Mouse (Mus musculus): ENCODE results near the gene Nek7.

Gene Nek7

GRCm38 (mm10) chr1:138510566-138510965 is 109.4 kb downstream of the Nek7 start:
- DNase-seq (ENCODE audit: low spot score in 2 of 2): no peak

- no peak for DNase-seq (ENCODE audit: low spot score in 2 of 2)
Measured at GRCm38 (mm10) chr1:138507446-138508043, 112.4 kb downstream of the Nek7 start.

GRCm38 (mm10) chr1:138507014-138507413 is 112.9 kb downstream of the Nek7 start:
- DNase-seq (ENCODE audit: low spot score in 2 of 2): no peak

GRCm38 (mm10) chr1:138504228-138504627 is 115.7 kb downstream of the Nek7 start:
- DNase-seq (ENCODE audit: low spot score in 2 of 2): no peak

- no peak for DNase-seq (ENCODE audit: low spot score in 2 of 2)
Measured at GRCm38 (mm10) chr1:138500691-138501090, 119.2 kb downstream of the Nek7 start.

- DNase-seq (ENCODE audit: low spot score in 2 of 2): no peak
Measured at GRCm38 (mm10) chr1:138500155-138500554, 119.8 kb downstream of the Nek7 start.

- DNase-seq (ENCODE audit: low spot score in 2 of 2): no peak
Measured at GRCm38 (mm10) chr1:138499461-138499860, 120.5 kb downstream of the Nek7 start.

- DNase-seq (ENCODE audit: low spot score in 2 of 2): no peak
Measured at GRCm38 (mm10) chr1:138491382-138492097, 128.4 kb downstream of the Nek7 start.

- no peak for DNase-seq (ENCODE audit: low spot score in 2 of 2)
Measured at GRCm38 (mm10) chr1:138487569-138487968, 132.4 kb downstream of the Nek7 start.

- DNase-seq (ENCODE audit: low spot score in 2 of 2): no peak
Measured at GRCm38 (mm10) chr1:138480694-138481093, 139.2 kb downstream of the Nek7 start.

GRCm38 (mm10) chr1:138465352-138465751 is 154.6 kb downstream of the Nek7 start:
- DNase-seq (ENCODE audit: low spot score in 2 of 2): no peak

GRCm38 (mm10) chr1:138461425-138461824 is 158.5 kb downstream of the Nek7 start:
- no peak for DNase-seq (ENCODE audit: low spot score in 2 of 2)

- no peak for DNase-seq (ENCODE audit: low spot score in 2 of 2)
Measured at GRCm38 (mm10) chr1:138449476-138449851, 170.5 kb downstream of the Nek7 start.

GRCm38 (mm10) chr1:138448635-138449475 is 171.1 kb downstream of the Nek7 start:
- DNase-seq (ENCODE audit: low spot score in 2 of 2): no peak

GRCm38 (mm10) chr1:138446846-138447245 is 173.1 kb downstream of the Nek7 start:
- no peak for DNase-seq (ENCODE audit: low spot score in 2 of 2)
